Mouse (Mus musculus) heart, postnatal 14 days (tissue): Measurements from ENCODE around the gene Sh2d3c. TPM values are rescaled to one million over a fixed set of nuclear protein-coding genes. Genes with fewer than 3 reads are reported as not detected.

Source experiments
- DNase-seq, 2 experiments: peaks; one replicate each; pipeline ENCODE4 v3.0.0; 2021 to 2022
- intact Hi-C: fragments of 180-260 bp; cut with DNase I; formaldehyde crosslinking; loops from one replicate; pipeline ENCODE4 v1.15.1; 2025
- total RNA-seq, 2 experiments: library from RNA; stranded (reverse); gene quantifications; 2 replicates each; pipeline ENCODE4 v1.2.3; 2021

Sh2d3c gene
- total RNA-seq, 2 experiments from 2014 or later, result 37.4 to 39.4 TPM

DNA sequence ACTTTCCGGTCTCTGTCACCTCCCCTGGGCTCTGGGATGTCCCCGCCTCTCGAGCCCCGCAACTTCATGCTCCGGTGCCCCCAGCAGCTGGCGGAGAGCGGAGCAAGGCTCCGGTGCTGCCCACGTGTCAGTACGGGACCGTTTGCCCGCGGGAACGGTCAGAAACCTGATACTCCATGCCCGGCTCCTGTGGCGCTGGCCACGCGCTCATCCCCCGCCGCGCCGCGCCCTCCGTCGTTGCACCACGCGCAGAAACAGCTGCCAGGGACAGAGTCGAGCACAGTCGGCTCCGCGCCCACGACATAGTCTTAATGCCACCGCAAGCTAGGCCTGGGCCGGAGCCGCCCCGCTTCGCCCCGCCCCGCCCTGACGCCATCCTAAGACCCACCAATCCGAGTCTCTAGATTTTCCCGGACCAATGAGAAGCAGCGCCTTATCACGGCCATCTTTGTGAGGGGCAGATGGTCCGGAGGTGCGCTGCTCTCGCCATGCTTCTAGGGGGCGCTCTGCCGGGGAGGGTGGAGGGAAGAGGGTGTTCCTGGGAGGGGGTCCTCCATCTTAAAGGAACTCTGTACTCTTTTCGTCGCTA lies 26.9 kb upstream of the Sh2d3c start:
- intact Hi-C loops, result no loop called here

DNA sequence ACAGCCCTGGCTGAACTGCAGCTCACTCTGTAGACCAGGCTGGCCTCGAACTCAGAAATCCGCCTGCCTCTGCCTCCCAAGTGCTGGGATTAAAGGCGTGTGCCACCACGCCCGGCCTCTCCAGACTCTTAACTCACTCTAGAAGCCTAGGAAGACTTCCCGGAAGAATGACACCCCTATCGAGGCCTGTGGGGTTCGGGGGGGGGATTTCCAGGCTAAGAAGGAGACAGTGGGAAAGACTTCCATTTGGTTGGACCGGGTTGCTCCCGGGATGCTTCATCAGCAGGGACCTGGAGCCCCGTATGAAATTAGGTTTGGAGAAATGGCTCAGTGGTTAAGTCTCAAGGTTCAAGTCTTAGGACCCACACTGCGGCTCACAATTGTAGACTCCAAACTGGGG lies 26.2 kb upstream of the Sh2d3c start:
- DNase-seq, result no peak
- intact Hi-C loops, result no loop called here

More for the DNA sequence above, 26.9 kb upstream of the Sh2d3c start:
- DNase-seq, result peak; percentile 96 to 98

DNA sequence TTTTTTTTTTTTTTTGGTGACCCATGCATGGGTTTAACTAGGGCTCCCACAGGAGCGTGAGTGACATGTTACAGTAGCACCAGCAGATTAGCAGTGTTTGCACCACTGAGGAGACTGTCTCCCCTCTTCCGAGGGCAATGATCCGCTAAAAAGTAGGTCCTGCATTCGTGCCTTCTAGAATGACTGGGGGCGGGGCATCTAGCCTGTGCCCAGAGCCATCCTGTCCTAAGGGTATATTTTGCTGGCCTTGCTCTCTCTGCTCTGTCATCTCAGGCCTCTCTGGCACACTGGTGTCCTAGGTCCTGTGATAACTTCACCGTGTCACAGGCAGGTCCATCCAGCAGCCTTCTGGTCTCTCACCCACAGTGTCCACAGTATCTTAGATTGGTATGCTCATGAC lies 21.2 kb upstream of the Sh2d3c start:
- DNase-seq, result no peak
- intact Hi-C loops, result no loop called here

DNA sequence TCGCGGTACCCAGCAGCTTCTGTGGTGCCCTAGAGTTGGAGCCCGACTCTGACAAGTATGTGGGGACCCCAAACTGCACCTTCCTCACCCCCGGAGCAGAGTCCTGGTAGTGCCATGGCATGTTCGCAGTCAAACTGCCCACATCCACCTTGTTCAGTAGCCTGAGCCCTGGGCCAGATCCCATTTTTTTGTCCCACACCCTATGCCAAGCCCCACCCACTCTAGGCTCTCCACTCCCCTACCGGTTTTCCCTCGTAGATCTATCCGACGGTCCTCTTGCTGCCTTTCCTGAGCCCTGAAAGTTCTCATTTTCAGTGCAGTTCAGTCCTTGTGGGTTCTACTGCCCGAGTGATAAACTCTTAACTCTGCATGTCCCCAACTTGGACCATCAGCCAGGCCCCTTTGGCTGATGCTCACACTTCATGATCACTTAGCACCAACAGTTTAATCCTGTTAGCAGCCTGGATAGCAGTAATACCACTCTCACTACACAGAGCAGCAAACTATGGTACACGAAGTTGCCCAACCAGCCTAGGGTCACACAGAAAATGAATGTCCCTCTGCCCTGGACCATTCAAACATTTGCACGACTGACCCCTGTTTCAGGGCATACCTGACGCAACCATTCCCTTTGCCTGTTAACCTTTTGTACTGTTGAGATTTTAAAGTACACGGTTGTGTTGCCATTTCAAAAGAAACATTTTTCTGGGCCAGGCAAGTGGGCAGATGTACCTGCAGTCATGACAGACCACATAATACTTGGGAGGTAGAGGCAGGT lies 19.7 kb upstream of the Sh2d3c start:
- intact Hi-C loops, result no loop called here
- no peak for DNase-seq

DNA sequence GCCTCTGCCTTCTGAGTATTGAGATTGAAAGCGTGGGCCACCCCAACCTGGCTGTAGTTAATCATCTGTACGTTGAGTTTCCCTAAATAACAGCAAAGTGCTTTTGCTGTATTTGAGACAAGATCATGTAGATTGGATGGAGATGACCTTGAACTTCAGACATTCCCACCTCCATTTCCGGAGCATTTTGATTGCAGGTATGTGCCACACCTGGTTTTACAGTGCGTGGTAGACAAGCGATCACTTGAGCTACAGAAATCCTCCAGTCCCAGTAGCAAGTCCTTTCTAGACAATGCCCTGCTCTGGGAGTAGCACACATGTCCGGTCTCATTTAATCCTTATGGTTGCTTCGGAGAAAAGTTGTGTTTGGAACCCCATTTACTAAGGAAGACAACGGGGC lies 17.8 kb upstream of the Sh2d3c start:
- intact Hi-C loops, result no loop called here
- DNase-seq, result no peak

DNA sequence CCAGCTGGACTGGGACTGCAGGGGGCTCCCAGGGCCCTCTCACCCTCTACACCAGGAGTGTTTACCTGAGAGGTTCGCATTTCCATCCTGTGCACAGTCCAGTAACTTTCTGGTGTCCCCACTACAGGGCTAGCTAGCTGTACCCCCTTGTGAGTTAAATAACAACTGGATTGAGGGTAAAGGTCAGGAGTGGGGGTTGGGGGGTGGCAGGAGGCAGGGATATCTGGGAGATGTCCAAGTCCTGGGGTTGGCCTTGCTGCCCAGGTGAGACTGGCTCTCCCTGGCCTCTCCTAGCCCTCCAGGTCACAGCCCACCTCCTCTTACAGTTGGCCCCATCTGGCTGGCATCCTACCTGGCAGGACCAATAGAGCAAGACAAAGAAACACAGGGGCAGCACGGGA lies 16.8 kb upstream of the Sh2d3c start, which contains the start of gene Fpgs:
TSS of gene Fpgs (minus strand) at position 125 of the 401 bp plus-strand sequence.
- DNase-seq, result no peak
- intact Hi-C loops, result no loop called here

DNA sequence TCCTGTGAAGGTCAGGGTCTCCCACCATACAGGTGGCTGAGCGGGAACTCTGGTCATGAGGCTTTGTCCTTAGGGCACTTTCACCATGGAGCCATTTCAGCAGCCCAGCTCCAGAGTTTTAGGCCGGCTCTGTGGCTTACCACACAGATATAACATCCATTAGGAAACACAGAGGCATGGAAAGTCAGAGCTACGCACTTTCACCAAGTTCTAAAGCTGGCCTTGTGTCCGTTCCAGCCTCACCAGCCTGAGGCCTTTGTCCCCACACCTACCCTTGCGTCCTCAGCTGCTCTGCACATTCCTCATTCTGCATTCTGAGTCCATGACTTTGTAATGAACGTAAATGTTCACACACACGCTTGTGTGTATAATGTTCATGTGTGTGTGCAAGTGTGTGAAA lies 15.8 kb upstream of the Sh2d3c start:
- DNase-seq, result no peak
- intact Hi-C loops, result no loop called here

DNA sequence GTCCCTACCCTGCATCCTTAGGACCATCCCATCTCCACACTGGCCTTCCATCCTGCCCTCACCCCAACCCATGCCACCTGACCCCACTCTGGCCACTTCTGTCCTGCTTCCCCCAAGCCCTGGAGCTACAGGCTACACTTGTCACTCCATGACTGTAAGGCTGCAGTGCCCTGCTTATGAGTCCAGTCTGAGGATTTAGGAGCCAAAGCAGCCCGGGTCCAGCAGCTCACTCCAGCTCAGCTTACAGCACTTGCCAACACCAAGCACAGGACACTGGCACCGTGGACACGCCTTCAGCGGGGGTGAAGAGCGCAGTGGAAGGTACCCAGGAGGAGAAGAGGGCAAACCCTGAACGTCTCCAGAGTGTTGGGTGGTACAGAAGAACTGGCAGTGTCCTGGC lies 13.9 kb upstream of the Sh2d3c start:
- DNase-seq, result no peak
- intact Hi-C loops, result no loop called here

DNA sequence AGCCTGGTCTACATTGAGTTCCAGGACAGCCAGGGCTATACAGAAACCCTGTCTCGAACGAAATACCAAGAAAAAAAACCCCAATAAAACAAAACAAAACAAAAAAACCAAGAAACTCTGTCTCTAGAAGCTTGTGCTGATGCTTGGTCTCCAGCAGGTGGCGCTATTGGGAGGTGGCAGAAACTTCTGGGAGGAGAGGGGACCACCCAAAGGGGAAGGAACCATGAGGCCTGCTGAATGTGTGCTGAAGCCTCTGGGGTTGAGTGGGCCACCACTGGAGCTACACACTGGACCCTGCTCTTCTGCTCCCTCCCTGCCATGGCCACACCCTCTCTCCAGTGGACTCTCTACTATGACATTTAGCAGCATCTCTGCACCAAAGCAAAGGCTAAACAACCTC lies 12.2 kb upstream of the Sh2d3c start:
- peak; percentile 73 to 81 for DNase-seq
- intact Hi-C loops, result no loop called here

DNA sequence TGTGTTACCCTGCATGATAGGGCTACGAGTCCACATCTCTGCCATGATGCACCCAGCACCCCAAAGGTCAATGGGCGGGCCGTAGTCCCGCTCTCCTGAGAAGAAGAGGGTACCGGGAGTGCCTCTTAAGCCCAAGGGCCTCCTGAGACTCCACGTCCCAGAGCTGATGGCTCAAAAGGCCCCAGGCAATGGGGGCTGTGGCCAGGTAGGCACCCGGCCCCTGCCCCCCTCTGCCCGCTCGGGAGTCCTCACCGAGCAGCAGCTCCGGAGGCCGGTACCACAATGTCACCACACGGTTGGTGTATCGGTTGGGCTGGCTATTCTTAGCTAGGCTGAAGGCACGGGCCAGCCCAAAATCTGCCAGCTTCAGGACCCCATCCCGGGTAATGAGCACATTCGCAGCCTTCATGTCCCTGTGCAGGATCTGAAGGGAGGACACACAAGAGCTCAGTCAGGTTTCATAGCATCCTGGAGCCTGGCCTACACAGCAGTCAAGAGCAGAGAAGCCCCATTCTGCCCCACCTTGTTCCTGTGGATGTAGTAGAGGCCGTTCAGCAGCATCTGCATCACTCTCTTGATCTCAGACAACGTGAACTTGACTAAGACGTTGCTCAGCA lies 11.2 kb upstream of the Sh2d3c start:
- intact Hi-C loops, result loop anchor here (5.0 kb wide), 1 partner anchor 143 kb away; no protein-coding TSS in a partner anchor
- no peak for DNase-seq

DNA sequence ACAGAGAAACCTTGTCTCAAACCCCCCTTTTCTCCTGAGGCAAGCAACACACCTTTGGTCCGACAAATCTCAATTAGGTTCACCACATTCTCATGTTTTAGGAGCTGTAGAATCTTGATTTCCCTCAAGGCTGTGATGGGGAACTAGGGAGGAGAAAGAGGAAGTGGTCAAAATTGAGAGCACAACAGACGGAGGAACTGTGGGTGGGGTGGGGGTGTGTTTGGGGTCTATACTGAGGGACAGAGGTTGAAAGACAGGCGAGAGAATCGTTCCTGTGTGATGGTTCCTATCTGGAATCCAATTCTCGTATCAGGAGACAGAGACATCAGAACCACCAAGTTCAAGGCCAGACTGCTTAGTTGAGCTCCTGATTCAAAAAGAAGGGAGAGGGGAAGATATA lies 10.4 kb upstream of the Sh2d3c start:
- intact Hi-C loops, result loop anchor here (5.0 kb wide), 1 partner anchor 142 kb away; no protein-coding TSS in a partner anchor
- DNase-seq, result no peak

DNA sequence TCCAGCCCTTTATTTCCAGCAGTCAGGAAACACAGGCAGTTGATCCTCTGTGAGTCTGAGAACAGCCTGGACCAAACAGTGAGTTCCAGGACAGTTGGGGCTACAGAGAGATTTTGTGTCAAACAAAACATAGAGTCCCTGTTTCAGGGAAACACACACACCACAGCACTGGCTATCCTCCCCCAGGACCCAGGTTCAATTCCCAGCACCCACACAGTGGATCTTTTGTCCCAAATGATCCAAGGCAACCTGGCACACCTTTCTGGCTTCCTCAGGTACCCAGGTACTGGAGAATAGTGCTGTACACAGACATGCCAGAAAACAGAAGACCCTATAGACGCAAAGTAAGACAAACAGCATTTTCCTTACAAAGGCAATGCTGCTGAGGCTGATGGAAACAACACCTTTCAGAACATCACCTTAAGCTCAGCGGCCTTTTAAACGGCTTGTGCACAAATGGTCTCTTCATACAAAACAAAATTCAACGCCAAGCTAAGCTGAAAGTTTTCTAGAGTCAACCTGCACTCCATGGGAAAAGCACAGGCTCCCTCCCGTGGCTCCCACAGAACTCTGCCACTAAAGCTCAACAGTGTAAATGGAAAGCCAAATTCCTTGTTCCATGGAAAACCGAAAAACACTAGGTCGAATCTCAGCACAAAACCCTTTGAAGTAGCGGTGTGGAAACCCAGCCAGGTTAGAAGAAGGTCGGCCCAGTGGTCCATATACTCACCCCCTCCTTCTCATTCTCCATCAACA lies 9.4 kb upstream of the Sh2d3c start:
- DNase-seq, result no peak
- intact Hi-C loops, result loop anchor here (2.0 to 5.0 kb wide), 2 partner anchors 17 to 141 kb away; no protein-coding TSS in a partner anchor

DNA sequence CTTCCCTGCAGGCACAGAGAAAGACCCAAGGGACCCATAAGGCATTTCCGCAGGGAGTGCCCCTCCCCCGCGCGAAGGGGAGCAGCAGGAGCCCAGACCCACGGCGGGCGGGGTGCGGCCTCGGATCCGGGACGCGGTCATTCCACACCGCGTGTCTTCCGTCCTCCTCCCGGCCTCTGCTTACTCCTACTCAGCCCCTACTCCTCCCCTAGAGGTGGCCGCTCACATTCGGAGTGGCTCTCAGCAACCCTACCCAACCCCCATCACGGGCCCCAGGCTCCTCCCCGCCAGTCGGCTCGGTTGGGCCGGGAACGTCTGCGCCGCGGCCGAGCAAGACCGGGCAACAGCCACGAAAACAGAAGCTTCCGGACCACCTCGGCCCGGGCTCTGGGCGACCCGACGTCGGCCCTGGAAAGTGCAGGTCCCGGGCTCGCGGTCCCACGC lies 8.7 kb upstream of the Sh2d3c start:
- intact Hi-C loops, result loop anchor here (2.0 to 5.0 kb wide), 2 partner anchors 17 to 140 kb away; no protein-coding TSS in a partner anchor
- DNase-seq, result peak; percentile 77 to 80

DNA sequence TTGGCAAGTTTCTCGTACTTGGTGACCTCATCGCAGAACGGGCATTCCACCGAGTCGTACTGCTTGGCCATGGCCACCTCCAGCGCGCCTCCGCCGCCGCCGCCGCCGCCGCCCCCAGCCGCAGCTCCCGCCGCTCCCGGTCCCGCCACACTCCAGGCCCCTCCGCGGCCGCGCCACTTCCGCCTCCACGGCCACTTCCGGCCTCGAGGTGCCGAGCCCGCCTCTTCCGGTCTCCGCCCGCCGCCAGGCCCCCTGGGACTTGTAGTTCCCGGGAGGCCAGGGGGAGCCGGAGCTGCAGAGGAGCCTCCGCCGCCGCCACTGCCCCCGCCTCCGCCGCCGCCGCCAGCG lies 8.3 kb upstream of the Sh2d3c start:
- intact Hi-C loops, result loop anchor here (2.0 to 5.0 kb wide), 2 partner anchors 16 to 140 kb away; no protein-coding TSS in a partner anchor

DNA sequence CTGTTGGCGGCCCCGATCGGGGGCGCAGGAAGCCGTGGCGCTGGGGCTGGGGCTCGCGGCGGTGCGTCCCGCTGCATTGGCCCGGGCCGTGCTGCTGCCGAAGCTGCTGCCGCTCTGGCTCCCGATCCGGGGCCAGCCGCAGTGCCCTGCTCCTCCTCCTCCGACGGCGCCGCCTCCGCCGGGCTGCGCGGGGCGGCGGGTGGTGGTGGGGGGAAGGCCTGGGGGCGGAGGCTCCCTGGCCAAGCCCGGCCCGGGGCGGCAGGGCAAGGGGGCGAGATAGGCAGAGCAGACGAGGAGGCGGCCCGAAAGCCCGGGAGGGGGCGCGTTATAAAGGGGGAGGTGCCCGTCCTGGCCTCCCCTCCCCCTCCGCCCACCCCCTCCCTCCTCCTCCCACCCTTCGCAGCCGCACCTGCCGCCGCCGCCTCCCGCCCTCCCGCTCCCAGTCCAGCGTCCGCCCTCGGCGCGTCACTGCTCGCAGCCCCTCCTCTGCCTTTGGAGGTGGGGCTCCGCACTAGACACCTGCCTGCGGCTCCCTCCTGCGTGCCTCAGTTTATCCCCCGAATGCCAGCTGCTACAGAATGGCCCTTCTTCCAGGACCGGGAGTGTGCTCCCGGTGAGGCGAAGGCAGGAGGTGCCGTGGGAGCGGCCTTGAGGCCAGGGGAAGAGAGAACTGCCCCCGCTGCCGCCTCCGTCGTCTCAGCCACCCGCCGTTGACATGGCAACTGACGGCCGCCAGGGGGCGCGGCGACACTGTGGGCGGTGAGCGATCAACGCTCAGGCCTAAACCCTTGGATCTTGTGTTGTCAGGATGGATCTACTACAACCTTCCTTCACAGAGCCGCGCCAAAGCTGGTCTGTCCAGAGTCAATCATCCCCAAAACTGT lies 7.7 kb upstream of the Sh2d3c start, which contains the start of gene Cdk9:
TSS of gene Cdk9 (minus strand) at position 143 of the 884 bp plus-strand sequence.
- DNase-seq, result peak; percentile 95 to 97
- intact Hi-C loops, result loop anchor here (1.0 to 5.0 kb wide), 3 partner anchors 16 to 139 kb away; partner anchors contain the start of gene Tor2a

More for the DNA sequence above, 8.3 kb upstream of the Sh2d3c start:
- peak; percentile 98 to 99 for DNase-seq

DNA sequence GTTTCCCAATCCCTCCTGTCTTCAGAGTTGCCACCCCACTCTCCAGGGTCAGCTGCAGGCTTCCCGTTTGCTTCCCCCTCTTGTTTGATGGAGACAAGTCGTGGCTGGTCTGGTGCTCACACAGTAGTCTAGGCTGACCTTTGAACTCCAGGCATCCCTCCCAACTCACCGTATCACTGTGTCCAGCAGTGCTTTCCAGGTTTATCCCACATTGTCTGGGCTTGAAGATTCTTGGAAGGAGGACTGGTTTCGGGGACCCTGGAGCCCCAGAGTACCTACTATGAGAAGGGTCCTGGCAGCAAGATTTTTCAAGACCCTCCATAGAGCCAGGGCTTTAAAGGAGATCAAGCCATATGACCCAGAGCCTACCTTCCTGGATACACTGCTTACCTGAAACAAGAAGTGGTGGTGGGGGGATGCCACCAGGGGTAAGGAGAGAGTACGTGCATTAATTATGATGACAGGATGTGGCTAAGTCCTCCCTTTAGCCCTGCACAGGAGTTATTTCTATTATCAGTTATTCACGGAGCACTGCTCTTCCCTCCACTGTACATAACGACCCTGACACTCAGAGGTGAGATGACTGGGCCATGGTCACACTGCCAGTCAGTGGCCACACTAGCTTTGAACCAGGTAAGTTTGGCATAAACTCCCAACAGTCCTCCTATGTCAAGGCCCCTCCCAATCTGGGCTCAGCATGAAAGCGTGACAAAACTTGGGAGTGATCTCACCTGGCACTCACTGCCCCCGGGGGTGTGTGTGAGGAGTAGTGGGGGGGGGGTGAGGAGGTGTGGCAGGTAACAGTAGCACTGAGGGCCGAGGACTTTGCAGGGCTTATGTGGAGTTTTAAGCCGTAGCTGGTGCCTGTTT lies 6.5 kb upstream of the Sh2d3c start:
- DNase-seq, result no peak

DNA sequence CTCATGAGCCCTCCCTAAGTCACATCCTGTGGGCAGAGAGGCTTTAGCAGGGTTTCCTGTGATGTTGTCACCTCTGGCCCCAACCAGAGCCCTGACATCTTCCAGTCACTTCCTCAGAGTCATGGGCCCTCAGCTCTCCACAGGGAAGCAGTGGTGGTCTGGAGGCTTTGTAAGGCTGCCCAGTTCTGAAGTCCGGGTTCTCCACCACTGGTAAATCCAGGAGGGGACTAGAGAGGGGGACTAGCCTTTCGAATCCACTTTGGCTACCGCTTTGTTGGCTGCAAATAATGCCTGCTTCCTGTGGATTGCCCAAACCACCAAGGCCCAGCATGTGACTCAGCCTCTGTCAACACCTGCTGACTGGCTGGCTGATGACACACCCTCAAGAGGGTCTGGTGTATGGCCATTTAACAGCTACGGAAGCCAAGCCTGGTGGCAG lies 5.8 kb upstream of the Sh2d3c start:
- intact Hi-C loops, result loop anchor here (5.0 kb wide), 1 partner anchor 137 kb away; no protein-coding TSS in a partner anchor
- peak in 1 of 2 experiments; percentile 43 for DNase-seq

More for the DNA sequence above, 6.5 kb upstream of the Sh2d3c start:
- intact Hi-C loops, result loop anchor here (5.0 kb wide), 1 partner anchor 138 kb away; no protein-coding TSS in a partner anchor

DNA sequence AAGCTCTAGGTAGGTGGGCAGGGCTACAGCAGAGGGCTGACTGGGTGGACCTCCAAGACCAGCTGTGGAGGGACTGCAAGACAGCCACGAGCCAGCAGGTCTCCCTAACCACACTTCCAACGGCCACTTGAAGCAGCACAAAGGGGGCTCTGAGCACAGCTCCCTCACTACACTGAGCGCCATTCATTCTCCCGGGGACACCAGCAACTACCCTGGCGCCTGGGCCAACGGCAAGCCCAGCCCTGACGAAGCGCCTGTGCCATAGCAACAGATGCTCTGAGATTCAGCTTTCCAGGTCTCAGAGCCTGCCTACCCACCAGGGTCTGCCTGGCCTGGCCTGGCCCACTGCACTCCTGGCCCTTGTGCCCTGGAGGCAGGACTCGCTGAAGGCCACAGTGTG lies 2.1 kb upstream of the Sh2d3c start:
- intact Hi-C loops, result no loop called here

More for the DNA sequence above, 2.1 kb upstream of the Sh2d3c start:
- DNase-seq, result no peak
